Mouse (Mus musculus): ENCODE data around the gene Gm5662. TPM values are rescaled to one million over a fixed set of nuclear protein-coding genes. Genes with fewer than 3 reads are reported as not detected.
"Not testable (repeated sequence)": the region's sequence is repeated elsewhere in the genome, so short reads cannot be mapped to it uniquely, and the experiment has no call there.

Gm5662 gene
- not detected in 2 replicates for total RNA-seq (2014; rRNA removed)
- polyA plus RNA-seq (2012; rRNA removed), result not detected in 2 replicates

DNA sequence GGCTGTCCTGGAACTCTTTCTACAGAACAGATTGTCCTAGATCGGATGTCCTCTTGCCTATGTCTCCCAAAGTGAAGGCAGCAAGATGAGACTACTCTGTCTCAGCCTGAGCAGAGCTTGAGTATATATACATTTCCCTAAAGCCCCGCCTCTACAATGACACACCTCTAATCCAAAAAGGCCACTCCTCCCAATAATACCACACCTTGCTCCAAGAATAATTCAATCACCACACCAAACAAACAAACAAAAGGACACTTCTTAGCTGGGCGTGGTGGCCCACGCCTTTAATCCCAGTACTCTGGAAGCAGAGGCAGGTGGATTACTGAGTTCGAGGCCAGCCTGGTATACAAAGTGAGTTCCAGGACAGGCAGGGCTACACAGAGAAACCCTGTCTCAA, at the start of gene Gm5662:
Gene Gm5662, minus strand, starts transcription at position 101 of the 400 bp plus-strand sequence.
- not testable (repeated sequence) for H3K4me1 ChIP-seq (ENCODE audit: control insufficient read depth, insufficient read depth, low read length); H3K79me2 ChIP-seq (ENCODE audit: control insufficient read depth, insufficient read depth, low read length); H3K9ac ChIP-seq (ENCODE audit: low read depth, low read length); H3K36me3 ChIP-seq (ENCODE audit: control insufficient read depth, insufficient read depth, low read length); H3K4me3 ChIP-seq (ENCODE audit: insufficient read depth, low read depth, low read length); H3K27ac ChIP-seq (replicated peaks; ENCODE audit: insufficient read depth, low read depth, low read length); H3K27me3 ChIP-seq (ENCODE audit: control insufficient read depth, insufficient read depth, low read length); DNase-seq (ENCODE audit: extremely low read depth, low read depth, low spot score)
- 83% methylated on average over 5 of the region's 5 CpGs for WGBS

DNA sequence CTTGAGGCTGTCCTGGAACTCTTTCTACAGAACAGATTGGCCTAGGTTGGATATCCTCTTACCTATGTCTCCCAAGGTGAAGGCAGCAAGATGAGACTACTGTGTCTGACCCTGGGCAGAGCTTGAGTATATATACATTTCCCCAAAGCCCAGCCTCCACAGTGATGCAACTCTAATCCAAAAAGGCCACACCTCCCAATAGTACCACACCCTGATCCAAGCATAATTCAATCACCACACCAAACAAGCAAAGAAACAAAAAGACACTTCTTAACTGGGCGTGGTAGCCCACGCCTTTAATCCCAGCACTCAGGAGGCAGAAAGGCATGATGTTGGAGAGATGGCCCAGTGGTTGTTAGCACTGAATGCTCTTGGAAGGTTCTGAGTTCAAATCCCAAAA, 49.6 kb upstream of the Gm5662 start, which contains the start of gene Gm5039:
Gene Gm5039, minus strand, starts transcription at position 101 of the 400 bp plus-strand sequence.
- 92% methylated on average over 2 of the region's 2 CpGs for WGBS
- not testable (repeated sequence) for H3K27ac ChIP-seq (replicated peaks; ENCODE audit: insufficient read depth, low read depth, low read length); DNase-seq (ENCODE audit: extremely low read depth, low read depth, low spot score); H3K4me1 ChIP-seq (ENCODE audit: control insufficient read depth, insufficient read depth, low read length); H3K36me3 ChIP-seq (ENCODE audit: control insufficient read depth, insufficient read depth, low read length); H3K4me3 ChIP-seq (ENCODE audit: insufficient read depth, low read depth, low read length); H3K27me3 ChIP-seq (ENCODE audit: control insufficient read depth, insufficient read depth, low read length); H3K79me2 ChIP-seq (ENCODE audit: control insufficient read depth, insufficient read depth, low read length); H3K9ac ChIP-seq (ENCODE audit: low read depth, low read length)

- no peak overlapping the region for H3K4me3 ChIP-seq (ENCODE audit: insufficient read depth, low read depth, low read length)
- H3K9ac ChIP-seq (ENCODE audit: low read depth, low read length), result no peak overlapping the region
- no peaks in the 10 kb centered on the region for H3K79me2 ChIP-seq (ENCODE audit: control insufficient read depth, insufficient read depth, low read length)
- H3K27me3 ChIP-seq (ENCODE audit: control insufficient read depth, insufficient read depth, low read length), result no peaks in the 10 kb centered on the region
- H3K27ac ChIP-seq (replicated peaks; ENCODE audit: insufficient read depth, low read depth, low read length), result no peak overlapping the region
- TF ChIP-seq POLR2A (IDR thresholded peaks at IDR 0.05; ENCODE audit: extremely low read depth, insufficient read depth, low read length) (no peak), CTCF (IDR thresholded peaks at IDR 0.05; ENCODE audit: low read depth, low read length) (no peak)
- no peaks in the 10 kb centered on the region for H3K36me3 ChIP-seq (ENCODE audit: control insufficient read depth, insufficient read depth, low read length)
- DNase-seq (ENCODE audit: extremely low read depth, low read depth, low spot score), result no peak
- H3K4me1 ChIP-seq (ENCODE audit: control insufficient read depth, insufficient read depth, low read length), result no peaks in the 10 kb centered on the region
- WGBS, result 68% methylated on average over 3 of the region's 3 CpGs
Observed at GRCm38 (mm10) chr12:88314556-88314955, 40.3 kb upstream of the Gm5662 start.

DNA sequence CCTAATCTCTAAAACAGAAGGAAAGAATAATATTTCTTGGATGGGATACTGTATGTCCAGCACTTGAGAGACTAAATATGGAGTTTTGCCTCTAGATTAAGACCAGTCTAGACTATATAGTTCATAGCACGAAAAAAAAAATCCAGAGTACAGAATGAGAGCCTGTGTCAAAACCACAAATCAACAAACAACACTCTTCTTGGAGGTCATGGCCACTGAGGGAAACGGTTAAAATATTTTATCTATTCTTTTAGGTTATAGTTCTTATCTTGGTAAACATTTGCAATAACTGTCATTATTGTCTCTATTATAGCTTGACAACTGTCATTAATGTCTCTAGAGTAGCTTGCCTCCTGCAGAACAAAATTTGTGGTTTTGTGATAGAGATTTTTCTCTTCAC, 22.9 kb upstream of the Gm5662 start:
- H3K27me3 ChIP-seq (ENCODE audit: control insufficient read depth, insufficient read depth, low read length); H3K4me3 ChIP-seq (ENCODE audit: insufficient read depth, low read depth, low read length); H3K27ac ChIP-seq (replicated peaks; ENCODE audit: insufficient read depth, low read depth, low read length); H3K36me3 ChIP-seq (ENCODE audit: control insufficient read depth, insufficient read depth, low read length); DNase-seq (ENCODE audit: extremely low read depth, low read depth, low spot score); H3K4me1 ChIP-seq (ENCODE audit: control insufficient read depth, insufficient read depth, low read length); H3K79me2 ChIP-seq (ENCODE audit: control insufficient read depth, insufficient read depth, low read length); H3K9ac ChIP-seq (ENCODE audit: low read depth, low read length): not testable (repeated sequence)
- 46% methylated on average over 2 of the region's 2 CpGs for WGBS

DNA sequence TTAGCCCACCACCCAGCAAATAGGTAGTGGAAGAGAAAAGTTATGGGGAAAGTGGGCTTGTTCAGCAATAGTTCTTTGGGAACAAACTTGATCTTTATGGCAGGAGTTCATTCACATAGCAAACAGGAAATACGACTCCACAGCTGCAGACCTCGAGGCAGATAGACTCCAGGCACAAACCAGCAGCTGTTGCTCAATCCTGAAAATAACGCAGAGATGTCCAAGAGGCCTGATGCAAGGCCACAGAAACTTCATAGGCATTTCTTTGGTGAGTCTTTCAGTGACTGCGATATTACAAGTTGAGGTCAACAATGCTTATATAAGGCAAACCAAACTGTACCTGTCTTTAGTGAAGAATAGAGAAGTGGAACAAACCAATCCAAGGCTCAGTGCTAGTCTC, 18.8 kb upstream of the Gm5662 start:
- H3K9ac ChIP-seq (ENCODE audit: low read depth, low read length); H3K27ac ChIP-seq (replicated peaks; ENCODE audit: insufficient read depth, low read depth, low read length); H3K27me3 ChIP-seq (ENCODE audit: control insufficient read depth, insufficient read depth, low read length); H3K4me1 ChIP-seq (ENCODE audit: control insufficient read depth, insufficient read depth, low read length); H3K79me2 ChIP-seq (ENCODE audit: control insufficient read depth, insufficient read depth, low read length); H3K4me3 ChIP-seq (ENCODE audit: insufficient read depth, low read depth, low read length); DNase-seq (ENCODE audit: extremely low read depth, low read depth, low spot score); H3K36me3 ChIP-seq (ENCODE audit: control insufficient read depth, insufficient read depth, low read length): not testable (repeated sequence)
- WGBS, result 50% methylated on average over 4 of the region's 4 CpGs

DNA sequence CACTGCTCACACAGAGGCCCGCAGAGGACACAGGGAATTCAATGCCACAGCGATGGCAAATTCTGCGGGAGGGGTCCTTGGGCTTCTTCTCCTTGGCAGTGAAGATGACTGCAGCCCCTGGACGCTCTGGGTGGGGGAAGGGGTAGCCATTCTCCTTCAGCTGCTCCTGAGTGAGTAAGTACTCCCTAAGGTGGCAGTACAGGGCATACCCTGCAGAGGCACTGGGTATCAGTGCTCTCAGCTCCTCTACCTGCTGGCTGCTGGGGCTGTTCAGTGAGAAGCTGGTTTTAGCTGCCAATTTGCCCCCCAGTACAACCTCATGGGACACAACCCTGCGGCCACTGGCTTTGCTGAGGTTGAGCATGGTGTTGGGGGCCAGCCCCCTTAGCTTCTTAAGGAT, 10.9 kb upstream of the Gm5662 start:
- not testable (repeated sequence) for H3K27me3 ChIP-seq (ENCODE audit: control insufficient read depth, insufficient read depth, low read length); DNase-seq (ENCODE audit: extremely low read depth, low read depth, low spot score); H3K27ac ChIP-seq (replicated peaks; ENCODE audit: insufficient read depth, low read depth, low read length); H3K4me1 ChIP-seq (ENCODE audit: control insufficient read depth, insufficient read depth, low read length); H3K4me3 ChIP-seq (ENCODE audit: insufficient read depth, low read depth, low read length); H3K9ac ChIP-seq (ENCODE audit: low read depth, low read length); H3K36me3 ChIP-seq (ENCODE audit: control insufficient read depth, insufficient read depth, low read length); H3K79me2 ChIP-seq (ENCODE audit: control insufficient read depth, insufficient read depth, low read length)
- 86% methylated on average over 5 of the region's 5 CpGs for WGBS

DNA sequence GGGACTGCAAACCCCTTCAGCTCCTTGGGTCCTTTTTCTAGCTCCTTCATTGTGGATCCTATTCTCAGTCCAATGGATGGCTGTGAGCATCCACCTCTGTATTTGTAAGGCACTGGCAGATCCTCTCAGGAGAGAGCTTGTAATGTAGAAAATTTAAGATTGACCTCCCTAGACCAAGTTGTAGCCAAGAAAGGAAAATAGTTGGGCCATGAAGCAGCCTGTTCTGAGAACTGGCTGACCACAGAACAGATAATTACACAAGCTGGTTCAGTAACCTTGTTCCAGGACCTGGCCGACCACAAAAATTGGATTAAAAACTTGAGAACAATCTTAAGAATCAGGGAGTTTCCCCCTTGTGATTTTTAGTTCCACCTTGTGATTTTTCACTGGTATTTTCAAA, 17.1 kb downstream of the Gm5662 start:
- no peak for TF ChIP-seq CTCF (IDR thresholded peaks at IDR 0.05; ENCODE audit: low read depth, low read length)
- Histone ChIP-seq H3K27ac (replicated peaks; ENCODE audit: insufficient read depth, low read depth, low read length) (no peak overlapping the region), H3K79me2 (ENCODE audit: control insufficient read depth, insufficient read depth, low read length) (no peaks in the 10 kb centered on the region), H3K9ac (ENCODE audit: low read depth, low read length) (no peak overlapping the region), H3K4me3 (ENCODE audit: insufficient read depth, low read depth, low read length) (no peak overlapping the region), H3K4me1 (ENCODE audit: control insufficient read depth, insufficient read depth, low read length) (no peaks in the 10 kb centered on the region), H3K27me3 (ENCODE audit: control insufficient read depth, insufficient read depth, low read length) (no peaks in the 10 kb centered on the region), H3K36me3 (ENCODE audit: control insufficient read depth, insufficient read depth, low read length) (no peaks in the 10 kb centered on the region)
- no peak for DNase-seq (ENCODE audit: extremely low read depth, low read depth, low spot score)
- WGBS, result 36% methylated on average over 1 of the region's 1 CpGs

DNA sequence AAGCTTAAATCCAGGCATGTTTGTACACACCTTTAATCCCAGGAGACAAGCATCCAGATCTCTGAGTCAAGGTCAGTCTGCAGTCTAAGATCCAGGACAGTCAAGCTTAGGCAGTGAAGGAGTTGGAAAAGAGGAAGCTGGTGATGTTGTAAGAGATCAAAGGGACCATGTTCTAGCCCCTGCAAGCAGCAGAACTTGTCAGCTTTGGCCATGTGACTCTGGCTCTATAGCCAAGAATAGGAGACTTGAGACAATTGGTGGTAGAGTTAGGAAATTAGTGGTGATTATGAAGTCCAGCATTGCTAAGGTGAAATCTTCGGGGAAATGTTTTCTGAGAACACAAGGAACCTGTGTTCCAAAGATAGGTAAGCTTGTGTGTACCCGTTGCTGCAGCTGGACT, 18.4 kb downstream of the Gm5662 start:
- not testable (repeated sequence) for H3K27me3 ChIP-seq (ENCODE audit: control insufficient read depth, insufficient read depth, low read length); H3K36me3 ChIP-seq (ENCODE audit: control insufficient read depth, insufficient read depth, low read length); H3K4me3 ChIP-seq (ENCODE audit: insufficient read depth, low read depth, low read length); H3K4me1 ChIP-seq (ENCODE audit: control insufficient read depth, insufficient read depth, low read length); H3K9ac ChIP-seq (ENCODE audit: low read depth, low read length); H3K27ac ChIP-seq (replicated peaks; ENCODE audit: insufficient read depth, low read depth, low read length); H3K79me2 ChIP-seq (ENCODE audit: control insufficient read depth, insufficient read depth, low read length); DNase-seq (ENCODE audit: extremely low read depth, low read depth, low spot score)
- WGBS, result 46% methylated on average over 2 of the region's 2 CpGs

GRCm38 (mm10) chr12:88250000-88250399, 24.3 kb downstream of the Gm5662 start, which contains the start of gene Gm8332:
Gm8332 (minus strand) TSS chr12:88250100.
- WGBS, result 65% methylated on average over 1 of the region's 2 CpGs

More at GRCm38 (mm10) chr12:88250000-88250399, 24.3 kb downstream of the Gm5662 start, which contains the start of gene Gm8332:
- H3K4me3 ChIP-seq (ENCODE audit: insufficient read depth, low read depth, low read length); H3K4me1 ChIP-seq (ENCODE audit: control insufficient read depth, insufficient read depth, low read length); H3K36me3 ChIP-seq (ENCODE audit: control insufficient read depth, insufficient read depth, low read length); DNase-seq (ENCODE audit: extremely low read depth, low read depth, low spot score); H3K27ac ChIP-seq (replicated peaks; ENCODE audit: insufficient read depth, low read depth, low read length); H3K9ac ChIP-seq (ENCODE audit: low read depth, low read length); H3K27me3 ChIP-seq (ENCODE audit: control insufficient read depth, insufficient read depth, low read length); H3K79me2 ChIP-seq (ENCODE audit: control insufficient read depth, insufficient read depth, low read length): not testable (repeated sequence)
